Mouse (Mus musculus) left cerebral cortex, postnatal 10 days (tissue): Measurements from ENCODE around the gene Gnb1l. TPM values are rescaled to one million over a fixed set of nuclear protein-coding genes. Genes with fewer than 3 reads are reported as not detected.
"Not testable (repeated sequence)": the region's sequence is repeated elsewhere in the genome, so short reads cannot be mapped to it uniquely, and the experiment has no call there.

Experiments
- DNase-seq, 2 experiments: peaks; one replicate each; pipeline ENCODE4 v3.0.0; 2021 to 2022; ENCODE audit warnings: low spot score in 2 of 2, mixed read lengths in 1 of 2; ENCODE audit errors: extremely low spot score in 1 of 2
- intact Hi-C: fragments of 180-260 bp; cut with DNase I; formaldehyde crosslinking; loops from one replicate; pipeline ENCODE4 v1.15.1; 2025
- total RNA-seq, 2 experiments: library from RNA; stranded (reverse); gene quantifications; 2 replicates each; pipeline ENCODE4 v1.2.3; 2021

Gene Gnb1l
- total RNA-seq, 2 experiments from 2014 or later = 7.6 to 8.4 TPM

DNA sequence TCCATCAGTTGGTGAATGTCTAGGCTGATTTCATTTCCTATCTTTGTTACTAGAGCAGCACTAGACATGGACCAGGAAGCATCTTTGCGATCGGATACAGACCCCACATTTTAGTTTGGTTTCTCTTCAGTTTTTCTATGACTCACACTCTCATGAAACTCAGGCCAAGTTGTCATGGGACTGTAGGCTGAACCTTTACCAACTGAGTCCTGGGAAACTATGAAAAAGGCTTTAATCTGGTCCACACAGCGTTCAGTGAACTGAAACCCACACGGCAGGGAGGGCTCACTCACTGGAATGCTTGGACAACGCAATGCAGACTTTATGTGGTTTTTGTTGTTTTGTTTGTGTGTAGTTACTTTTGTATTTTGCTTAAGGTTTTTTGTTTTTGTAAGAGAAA, 30.1 kb downstream of the Gnb1l start:
- DNase-seq = no peak
- intact Hi-C loops = no loop called here

DNA sequence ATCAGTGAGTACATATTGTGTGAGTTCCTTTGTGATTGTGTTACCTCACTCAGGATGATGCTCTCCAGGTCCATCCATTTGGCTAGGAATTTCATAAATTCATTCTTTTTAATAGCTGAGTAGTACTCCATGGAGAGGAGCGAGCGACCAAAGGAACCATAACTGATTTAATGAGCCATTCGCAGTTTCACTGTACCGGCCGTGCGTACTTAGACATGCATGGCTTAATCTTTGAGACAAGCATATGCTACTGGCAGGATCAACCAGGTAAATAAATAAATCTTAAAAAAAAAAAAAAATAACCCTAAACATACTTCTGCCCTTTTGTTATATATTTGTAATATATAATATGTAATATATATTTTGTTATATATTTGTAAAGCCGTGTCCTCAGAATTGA, 34.5 kb downstream of the Gnb1l start:
- intact Hi-C loops, DNase-seq: not testable (repeated sequence)

DNA sequence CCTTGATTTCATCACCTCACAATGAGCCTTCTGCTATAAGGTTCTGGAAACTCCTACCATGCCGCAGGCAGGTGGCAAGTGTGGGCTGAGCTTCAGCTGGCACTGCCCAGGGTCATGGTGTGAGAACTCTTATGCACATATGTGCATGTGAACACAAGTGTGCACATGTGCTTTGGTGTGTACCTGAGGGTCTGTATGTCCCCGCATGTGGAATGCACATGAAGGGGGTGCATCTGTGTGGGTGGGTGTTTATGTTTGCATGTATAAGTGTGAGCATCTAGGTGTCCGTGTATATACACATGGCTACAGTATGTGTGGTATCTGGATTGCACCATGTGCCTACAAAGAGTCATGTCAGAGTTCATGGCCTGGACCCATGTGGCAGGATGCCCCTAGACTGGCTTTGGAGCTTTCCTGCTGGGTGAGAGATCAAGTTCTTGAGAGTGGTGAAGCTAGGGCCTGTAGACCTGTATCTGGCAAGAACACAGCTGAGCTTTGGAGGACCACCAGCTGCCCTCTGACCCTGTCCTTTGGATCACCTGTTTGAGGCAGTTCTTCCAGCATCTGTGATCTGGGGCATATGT, 39.0 kb downstream of the Gnb1l start:
- intact Hi-C loops = no loop called here
- no peak for DNase-seq

DNA sequence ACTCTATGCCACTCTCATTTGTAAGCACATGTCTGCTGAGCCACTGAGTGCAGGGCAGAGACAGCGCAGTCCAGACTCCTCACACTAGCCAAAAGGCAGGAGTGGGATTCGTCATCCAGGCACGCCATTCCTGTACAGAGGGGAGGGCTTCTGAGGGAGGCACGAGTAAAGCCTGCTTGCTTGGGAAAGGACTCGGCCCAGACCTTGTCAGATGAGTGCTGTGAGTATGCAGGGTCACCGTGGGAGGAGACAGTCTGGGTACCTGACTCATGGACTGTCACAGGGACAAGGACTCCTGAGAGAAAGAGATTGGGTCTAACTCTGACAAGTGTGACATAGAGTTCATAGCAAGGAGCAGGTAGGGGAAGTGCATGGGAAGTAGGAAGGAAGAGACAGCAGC, 40.8 kb downstream of the Gnb1l start:
- intact Hi-C loops = no loop called here
- DNase-seq = no peak

DNA sequence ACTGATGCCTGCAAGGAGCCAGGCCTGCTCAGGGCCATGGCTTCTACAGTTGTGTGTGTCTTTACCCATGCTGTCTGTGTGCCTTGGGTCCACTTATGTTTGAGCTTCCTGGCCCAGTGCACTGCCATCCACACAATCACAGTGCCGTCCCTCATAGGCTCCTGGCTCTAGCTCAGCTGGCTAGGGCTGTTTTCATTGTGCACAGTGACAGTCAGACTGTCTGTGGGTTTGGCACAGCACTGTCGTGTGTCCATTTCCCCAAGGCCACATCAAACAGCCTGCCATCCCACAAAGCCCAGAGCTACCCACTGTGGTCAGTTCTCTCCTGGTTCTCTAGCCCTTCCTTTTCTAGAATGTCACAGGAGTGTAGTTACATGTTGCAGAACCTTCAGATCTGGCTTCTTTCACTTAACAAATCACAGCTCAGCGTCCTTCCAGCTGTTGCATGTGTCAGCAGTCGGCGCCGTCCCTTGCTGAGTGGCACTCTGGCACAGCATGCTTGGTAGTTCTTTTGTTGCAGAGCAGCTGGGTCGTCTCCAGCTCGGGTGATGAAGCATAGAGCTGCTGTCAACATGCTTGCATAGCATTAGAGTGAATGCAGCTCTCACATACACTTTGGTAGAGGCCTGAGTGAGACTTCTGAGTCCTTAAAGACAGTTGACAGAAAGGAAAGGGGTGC, 44.8 kb downstream of the Gnb1l start:
- DNase-seq = no peak
- intact Hi-C loops = no loop called here

DNA sequence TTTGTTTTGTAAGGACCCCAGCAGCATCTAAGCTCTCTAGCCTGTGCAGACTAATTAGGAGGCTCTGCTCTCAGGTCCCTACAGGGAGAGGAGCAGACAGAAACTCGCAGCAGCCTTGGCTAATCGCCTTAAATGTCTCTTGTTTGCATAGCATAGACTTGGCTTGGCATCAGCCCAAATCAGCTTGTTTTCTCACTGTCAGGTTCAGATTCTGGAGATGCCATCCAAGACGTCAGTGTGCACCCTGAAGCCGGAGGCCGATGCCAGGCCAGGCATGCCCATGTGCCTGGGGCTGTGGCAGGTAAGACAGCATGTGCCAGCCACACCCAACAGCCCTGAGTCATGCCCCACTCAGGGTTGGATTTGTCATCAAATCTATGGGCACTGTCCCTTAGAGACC, 49.4 kb downstream of the Gnb1l start:
- no peak for DNase-seq
- intact Hi-C loops = no loop called here

DNA sequence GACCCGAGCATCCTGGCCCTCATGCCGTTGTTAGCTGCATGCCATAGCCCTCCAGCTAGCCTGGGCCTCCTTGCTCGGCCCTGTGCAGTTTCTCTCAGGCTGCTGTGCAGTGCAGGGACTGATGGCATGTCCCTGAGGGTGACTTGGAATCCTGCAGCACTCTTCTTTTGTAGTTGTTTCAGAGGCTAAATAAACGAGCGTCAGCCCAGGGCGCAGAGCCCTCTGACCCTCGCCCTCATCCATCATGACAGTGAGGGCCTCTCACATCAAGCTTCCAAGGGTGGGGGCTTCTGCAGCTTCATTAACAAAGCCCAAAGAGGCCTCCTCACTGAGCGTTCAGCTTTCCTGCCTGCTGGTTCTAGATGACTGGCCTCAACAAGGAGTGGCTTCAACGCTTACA, 53.1 kb downstream of the Gnb1l start:
- no peak for DNase-seq
- intact Hi-C loops = no loop called here

DNA sequence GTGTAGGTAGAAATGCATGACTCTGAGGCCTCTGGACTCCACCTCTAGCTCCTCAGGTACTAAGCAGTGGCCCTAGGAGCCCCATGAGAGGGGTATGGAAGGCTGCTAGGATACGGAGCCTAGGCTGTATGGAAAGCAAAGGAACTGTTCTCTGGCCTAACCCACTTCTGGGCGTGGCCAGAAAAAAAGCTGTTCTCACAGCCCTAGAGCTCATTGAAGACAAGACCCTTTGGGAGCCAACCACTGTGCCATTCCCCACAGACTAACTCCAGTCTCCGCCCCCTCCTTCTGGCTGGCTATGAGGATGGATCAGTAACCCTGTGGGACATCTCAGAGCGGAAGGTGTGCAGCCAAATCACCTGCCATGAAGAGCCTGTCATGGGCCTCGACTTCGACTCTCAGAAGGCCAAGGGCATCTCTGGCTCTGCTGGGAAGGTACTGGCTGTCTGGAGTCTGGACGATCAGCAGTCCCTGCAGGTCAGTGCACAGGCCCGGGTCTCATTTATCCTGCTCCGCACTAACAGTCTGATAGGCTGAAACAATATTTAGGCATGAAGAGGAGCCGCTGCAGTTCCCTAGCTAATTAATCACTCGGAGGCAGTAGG, 53.7 kb downstream of the Gnb1l start:
- intact Hi-C loops = no loop called here
- DNase-seq = no peak

DNA sequence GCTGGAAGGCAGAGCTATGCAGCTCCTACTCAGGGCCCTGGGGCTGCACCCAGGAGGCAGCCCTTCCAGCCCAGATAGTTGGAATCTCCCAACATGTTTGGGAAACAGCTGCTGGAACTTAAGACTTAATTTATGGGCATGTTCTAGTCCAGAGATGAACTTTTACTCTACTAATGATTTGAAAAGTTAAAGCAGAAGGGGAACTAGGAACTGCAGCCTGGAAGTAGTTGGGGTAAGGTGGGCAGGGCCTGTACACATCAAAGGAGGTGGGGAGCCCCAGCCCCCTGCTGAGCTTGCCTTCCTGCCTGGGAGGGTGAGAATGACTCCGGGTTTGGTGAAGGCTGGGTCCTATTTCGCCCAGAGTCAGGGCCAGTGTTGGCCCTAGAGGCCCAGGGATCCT, 56.2 kb downstream of the Gnb1l start:
- intact Hi-C loops = no loop called here
- DNase-seq = no peak

DNA sequence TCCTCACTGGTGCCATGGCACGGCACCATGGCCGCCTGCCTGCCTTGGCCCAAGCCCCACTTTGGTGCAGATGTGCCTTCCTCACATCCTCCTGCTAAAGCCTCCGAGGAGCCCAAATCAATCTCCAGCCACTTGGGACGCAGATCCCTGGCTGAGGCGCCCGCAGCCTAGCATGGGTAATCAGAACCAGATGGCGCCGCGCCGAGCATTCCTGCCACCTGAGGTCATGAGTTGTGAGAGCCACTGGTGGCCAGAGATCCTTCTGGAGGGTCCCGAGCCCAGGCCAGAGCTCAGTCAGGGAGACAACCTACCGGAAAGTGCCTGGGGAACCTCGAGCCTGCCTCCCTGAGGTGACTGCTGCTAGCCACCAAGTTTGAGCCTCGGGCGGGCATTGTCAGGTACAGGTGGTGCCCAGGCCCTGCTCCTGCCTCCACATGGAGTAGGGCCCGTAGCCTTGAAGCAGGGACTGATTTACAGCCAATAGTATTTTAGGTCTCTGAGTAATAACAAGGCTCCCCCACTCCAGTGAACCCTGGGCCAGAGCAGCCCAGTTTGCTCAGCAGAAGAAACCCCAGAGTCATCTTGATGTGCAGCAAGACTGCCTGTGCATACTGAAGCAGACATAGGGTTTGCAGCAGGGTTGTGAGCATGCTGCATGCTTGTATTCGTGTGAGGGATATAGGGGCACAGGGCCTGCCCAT, 56.9 kb downstream of the Gnb1l start:
- DNase-seq = peak in 1 of 2 experiments; percentile 64
- intact Hi-C loops = no loop called here

DNA sequence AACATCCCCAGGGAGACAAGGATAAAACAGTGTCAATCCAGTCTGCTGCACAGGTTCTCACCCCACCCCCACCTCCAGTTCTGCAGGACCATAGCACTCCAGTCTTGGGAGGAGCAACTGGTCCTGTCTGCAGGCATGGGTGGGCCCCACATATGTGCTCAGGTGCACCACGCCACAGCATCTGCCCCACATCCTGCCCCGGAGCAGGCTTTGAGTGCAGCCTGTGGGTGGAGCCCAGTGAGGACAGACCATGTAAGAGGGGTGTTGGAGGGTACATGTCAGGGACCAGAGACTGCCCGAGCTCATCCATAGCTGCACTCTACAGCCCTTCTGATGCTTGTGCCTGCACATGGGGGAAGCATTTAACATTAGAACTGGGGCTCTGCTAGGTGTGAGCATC, 57.9 kb downstream of the Gnb1l start:
- DNase-seq = no peak
- intact Hi-C loops = no loop called here

DNA sequence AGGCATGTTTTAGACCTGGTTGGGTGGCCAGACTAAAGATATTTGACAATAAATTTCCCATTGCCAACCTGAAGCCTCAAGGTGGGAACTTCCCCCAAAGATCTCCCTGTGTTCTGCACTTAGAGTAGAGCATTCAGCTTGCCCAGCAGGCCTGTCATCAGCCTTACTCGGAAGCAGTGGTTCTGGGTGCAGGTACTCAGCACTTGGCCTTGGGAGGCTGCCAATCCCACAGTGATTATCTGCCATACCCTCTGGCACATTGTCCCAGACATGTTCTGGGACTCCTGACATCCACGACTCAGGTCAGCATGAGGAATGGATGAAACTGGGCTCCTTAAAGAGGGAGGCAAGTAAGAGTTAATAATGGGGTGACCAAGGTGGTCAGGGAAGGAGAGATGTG, 66.0 kb downstream of the Gnb1l start:
- DNase-seq = no peak
- intact Hi-C loops = no loop called here

DNA sequence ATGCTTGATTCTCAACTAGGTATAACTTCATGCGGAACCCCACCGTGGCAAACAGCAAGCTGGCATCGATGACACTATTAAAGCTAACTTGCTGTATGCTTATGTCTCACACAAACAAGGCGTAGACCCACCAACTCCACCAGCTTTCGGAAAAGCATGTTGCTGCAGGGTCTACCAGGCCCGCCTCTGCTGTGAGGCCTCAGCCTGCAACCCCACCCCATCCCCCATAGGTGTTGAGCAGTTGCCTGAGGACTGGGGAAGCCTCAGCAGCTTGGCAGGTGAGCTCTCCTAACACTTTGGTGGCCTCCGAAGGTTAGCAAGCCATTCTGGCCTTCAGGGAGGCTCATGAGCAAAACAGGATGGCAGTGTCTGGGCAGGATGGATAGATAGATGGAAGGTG, 70.1 kb downstream of the Gnb1l start:
- intact Hi-C loops = no loop called here
- DNase-seq = no peak

DNA sequence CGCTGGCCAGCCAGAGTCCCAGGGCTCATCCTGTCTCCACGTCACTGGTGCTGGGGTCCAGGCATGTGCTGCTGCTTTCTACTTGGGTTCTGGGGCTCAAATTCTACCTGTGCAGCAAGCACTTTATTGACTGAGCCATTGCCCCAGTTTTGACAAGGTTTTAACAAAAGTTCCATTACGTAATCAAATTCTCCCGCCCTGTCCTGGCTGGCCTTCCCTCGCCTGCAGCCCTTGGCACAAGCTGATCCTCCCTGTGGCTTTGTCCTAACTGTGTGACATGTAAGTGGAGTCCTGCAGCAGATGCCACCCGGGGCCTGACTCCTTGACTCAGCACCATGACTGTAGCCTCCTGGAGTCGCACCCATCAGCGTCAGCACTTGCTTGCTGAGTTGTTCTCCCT, 75.7 kb downstream of the Gnb1l start:
- intact Hi-C loops = no loop called here
- no peak for DNase-seq

DNA sequence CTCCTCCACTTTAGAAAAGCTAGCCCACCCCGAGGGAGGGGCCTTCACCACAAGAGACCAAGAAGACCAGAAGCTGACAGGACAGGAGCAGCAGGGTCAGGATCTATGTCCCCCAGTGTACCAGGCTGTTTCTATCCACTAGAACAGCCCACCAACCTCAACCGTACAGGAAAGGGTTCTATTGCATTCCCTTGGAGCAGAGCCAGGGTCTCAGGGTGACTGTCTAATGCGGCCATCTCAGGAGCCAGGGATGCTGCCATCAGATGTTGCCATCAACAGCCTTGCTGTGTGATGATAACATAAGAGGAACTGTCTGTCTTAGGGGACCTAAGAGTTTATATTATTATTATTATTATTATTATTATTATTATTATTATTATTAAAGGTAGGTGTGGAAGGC, 78.6 kb downstream of the Gnb1l start:
- intact Hi-C loops = no loop called here
- no peak for DNase-seq

DNA sequence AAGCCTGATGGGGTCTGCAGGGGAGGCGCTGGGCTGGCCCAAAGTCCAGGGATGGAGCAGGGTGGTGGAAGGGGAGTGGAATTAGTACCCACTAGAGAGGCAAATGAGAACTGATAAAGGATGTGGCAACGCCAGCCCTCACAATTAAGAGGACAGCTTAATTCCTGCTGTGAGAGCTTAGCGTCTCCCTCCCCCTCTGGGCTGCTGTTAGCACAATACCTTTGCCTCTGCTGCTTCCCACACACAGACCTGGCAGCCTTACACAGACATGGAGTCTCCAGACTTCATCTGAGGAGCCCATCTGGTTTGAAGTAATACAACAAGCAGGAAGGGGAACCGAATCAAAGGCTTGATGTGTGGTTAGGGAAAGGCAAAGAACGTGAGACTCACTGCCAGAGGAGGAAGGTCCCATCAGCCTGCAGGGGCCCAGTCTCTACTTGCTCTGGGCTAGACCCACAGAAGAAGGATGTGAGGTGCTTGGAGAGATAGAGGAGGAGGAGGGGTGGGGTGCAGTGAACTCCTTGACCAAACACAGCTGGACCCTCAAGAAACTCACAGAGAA, 79.2 kb downstream of the Gnb1l start:
- DNase-seq = no peak
- intact Hi-C loops = no loop called here

DNA sequence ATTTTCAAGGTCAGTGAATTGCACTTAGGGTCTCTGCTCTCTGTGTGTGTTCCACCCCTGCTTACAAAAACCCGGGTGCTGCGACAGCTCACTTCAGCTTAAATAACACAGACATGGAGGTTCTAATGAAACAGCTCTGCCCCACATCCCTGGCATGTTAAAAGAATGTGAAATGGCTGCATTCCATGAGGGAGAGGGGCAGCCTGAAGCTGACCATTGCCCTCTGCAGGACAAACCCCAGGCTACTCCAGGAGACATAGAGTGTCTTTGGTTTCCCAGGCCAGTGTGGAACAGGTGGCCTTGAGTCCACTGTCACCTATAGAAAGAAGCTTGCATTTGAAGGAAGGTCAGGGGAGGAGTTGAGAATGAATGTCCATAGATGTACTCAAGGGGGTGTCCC, 81.9 kb downstream of the Gnb1l start:
- intact Hi-C loops = no loop called here
- no peak for DNase-seq

DNA sequence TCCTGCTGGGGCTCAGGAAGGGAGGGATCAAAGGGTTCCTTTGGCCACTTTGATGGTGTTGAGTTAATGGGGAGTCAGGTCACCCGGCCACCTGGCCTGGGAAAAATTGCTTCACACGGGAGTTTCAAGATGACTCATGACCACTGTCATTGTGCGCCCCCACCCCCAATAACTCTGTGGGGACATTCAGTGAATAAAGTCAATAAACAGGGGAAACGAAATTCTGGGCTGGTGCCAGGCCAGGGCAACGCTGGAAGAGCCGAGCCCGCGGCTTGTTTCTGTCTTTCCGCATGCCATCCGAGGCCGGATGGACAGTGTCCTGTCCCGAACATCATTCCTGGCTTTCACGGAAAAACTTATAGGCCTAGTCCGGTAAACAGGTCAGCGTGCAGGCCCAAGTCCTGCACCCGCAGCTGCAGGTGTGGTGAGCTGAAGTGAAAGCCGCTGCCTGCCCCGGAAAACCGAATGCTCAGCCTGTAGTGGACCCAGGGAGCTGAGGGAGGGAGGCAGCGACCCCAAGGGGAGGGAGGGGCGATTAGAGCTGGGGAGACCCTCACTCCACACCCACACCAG, 82.6 kb downstream of the Gnb1l start:
- intact Hi-C loops = no loop called here
- peak in 1 of 2 experiments; percentile 73 for DNase-seq

DNA sequence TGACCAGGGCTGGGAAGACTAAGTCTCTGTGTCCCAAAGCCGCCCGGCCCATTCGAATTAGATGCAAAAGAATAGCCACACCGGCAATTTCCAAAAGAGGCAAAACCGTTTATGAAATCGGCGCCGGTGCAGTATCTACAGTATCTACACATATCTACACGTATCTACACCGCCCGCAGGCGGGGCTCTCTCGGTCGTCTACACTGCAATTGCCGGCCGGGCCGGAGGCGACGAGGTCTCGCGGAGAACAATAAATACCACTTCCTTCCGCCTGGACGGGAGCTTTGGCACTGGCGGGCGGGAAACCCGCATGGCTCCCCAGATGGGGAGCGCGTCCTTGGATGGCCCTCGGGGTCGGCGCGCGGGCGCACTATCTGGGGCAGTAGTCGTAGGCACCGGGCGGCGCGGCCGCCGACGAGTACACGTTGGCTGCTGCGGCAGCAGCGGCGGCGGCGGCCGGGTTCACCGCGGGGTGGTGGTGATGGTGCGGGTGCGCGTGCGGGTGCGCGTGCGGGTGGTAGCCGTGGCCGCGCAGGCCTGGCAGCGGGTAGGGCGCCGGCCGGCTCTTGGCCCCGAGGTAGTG, 83.2 kb downstream of the Gnb1l start:
- DNase-seq = peak in 1 of 2 experiments; percentile 64

More for the DNA sequence above, 83.2 kb downstream of the Gnb1l start:
- intact Hi-C loops = no loop called here
